Mouse (Mus musculus): Measurements from ENCODE around the gene Hnrnpa0. TPM values are rescaled to one million over a fixed set of nuclear protein-coding genes. Genes with fewer than 3 reads are reported as not detected.

Hnrnpa0 gene
- total RNA-seq, 2 experiments from 2014 or later = 120 to 128 TPM

GRCm38 (mm10) chr13:58084396-58084795 is 44.0 kb downstream of the Hnrnpa0 start:
- no peak overlapping the region for H3K4me3 ChIP-seq
- intact Hi-C loops (cut with DNase I) = no loop called here
- TF ChIP-seq CTCF (IDR thresholded peaks at IDR 0.05) = no peak
- DNase-seq (ENCODE audit: extremely low spot score in 1 of 2, low spot score in 2 of 2) = no peak
- H3K27ac ChIP-seq = no peak overlapping the region

DNA sequence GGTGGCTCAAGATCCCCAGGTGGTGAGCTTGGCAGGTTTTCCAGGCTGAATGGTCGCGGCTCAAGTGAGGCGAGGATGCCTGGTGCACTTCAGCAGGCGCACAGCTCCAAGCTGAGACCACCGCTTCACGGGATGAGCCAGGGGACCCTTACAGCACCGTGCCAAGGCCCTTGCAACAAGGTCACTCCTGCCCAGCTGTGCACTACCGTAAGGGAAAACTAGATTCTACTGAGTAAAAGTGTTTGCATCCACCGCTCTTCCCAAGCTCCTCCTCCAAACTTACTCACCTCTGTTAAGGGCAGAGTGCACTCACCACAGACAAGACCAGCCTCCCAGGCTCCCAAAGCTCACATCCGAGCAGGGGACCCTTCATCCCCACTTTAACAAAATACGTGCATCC is 44.8 kb downstream of the Hnrnpa0 start:
- intact Hi-C loops (cut with DNase I) = no loop called here
- TF ChIP-seq CTCF (IDR thresholded peaks at IDR 0.05) = no peak
- H3K27ac ChIP-seq = no peak overlapping the region
- DNase-seq (ENCODE audit: extremely low spot score in 1 of 2, low spot score in 2 of 2) = no peak
- H3K4me3 ChIP-seq = no peak overlapping the region

DNA sequence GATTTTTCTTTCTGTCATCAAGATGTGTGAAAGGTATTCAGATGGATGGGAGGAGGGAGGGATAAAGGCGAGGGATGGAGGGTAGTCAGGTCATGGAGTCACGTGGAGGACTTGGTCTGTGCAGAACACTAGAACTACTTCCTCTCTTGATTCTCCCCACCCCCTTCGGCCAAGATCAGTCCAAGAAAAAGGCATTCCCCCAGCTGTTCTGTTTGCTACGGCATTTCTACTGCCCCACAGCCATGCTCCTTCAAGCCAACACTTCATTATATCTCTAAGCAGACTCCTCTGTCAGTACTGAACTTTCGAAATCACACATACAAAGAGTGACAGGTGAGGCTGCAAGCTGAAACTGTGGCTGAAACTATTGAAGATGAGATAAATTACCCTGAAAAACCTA is 45.3 kb downstream of the Hnrnpa0 start:
- DNase-seq (ENCODE audit: extremely low spot score in 1 of 2, low spot score in 2 of 2) = no peak
- no peak overlapping the region for H3K27ac ChIP-seq
- no peak overlapping the region for H3K4me3 ChIP-seq
- TF ChIP-seq CTCF (IDR thresholded peaks at IDR 0.05) = no peak
- intact Hi-C loops (cut with DNase I) = no loop called here

- Histone ChIP-seq H3K27ac (no peak overlapping the region), H3K4me3 (no peak overlapping the region)
- intact Hi-C loops (cut with DNase I) = no loop called here
- DNase-seq (ENCODE audit: extremely low spot score in 1 of 2, low spot score in 2 of 2) = no peak
- TF ChIP-seq CTCF (IDR thresholded peaks at IDR 0.05) = no peak
Measured at GRCm38 (mm10) chr13:58078361-58078760, 50.0 kb downstream of the Hnrnpa0 start.

Other genes with a start within 250 kb of the Hnrnpa0 start
- 100 to 1,000 TPM; 276 to 279 TPM for gene Spock1, start 220.2 kb downstream of the Hnrnpa0 start, total RNA-seq (2021)
- 10 to 100 TPM; 32.6 to 36.9 TPM for gene Klhl3, start 15.0 kb downstream of the Hnrnpa0 start, total RNA-seq (2021)
- 10 to 100 TPM; 31.2 to 31.6 TPM for gene Idnk, start 29.1 kb upstream of the Hnrnpa0 start, total RNA-seq (2021)
- 100 to 1,000 TPM; 145 to 146 TPM for gene Ubqln1, start 87.1 kb upstream of the Hnrnpa0 start, total RNA-seq (2021)
- gene Gkap1, start 147.1 kb upstream of the Hnrnpa0 start, total RNA-seq (2021) = 10 to 100 TPM; 16.8 to 20.3 TPM
- 1 to 10 TPM; 2.4 to 3.5 TPM for gene Kif27, start 230.6 kb upstream of the Hnrnpa0 start, total RNA-seq (2021)

Data from left cerebral cortex, adult 2 months (tissue).